Mouse (Mus musculus) thymus, postnatal 10 days (tissue): ENCODE results near the gene Adamtsl5.

Source experiments
- DNase-seq, 2 experiments: peaks; one replicate each; pipeline ENCODE4 v3.0.0; 2021; ENCODE audit warnings: low spot score in 2 of 2

Adamtsl5 gene

GRCm38 (mm10) chr10:80342305-80342748, 5.9 kb downstream of the Adamtsl5 start:
- no peak for DNase-seq

GRCm38 (mm10) chr10:80341491-80342304, 6.5 kb downstream of the Adamtsl5 start:
- DNase-seq = no peak

- DNase-seq = no peak
Measured at GRCm38 (mm10) chr10:80341026-80341425, 7.2 kb downstream of the Adamtsl5 start.

- DNase-seq = peak; percentile 59 to 85
Measured at GRCm38 (mm10) chr10:80339941-80340750, 8.1 kb downstream of the Adamtsl5 start.

- no peak for DNase-seq
Measured at GRCm38 (mm10) chr10:80336263-80336662, 11.9 kb downstream of the Adamtsl5 start.

GRCm38 (mm10) chr10:80332525-80332989, 15.7 kb downstream of the Adamtsl5 start:
- DNase-seq = no peak

GRCm38 (mm10) chr10:80331636-80332524, 16.3 kb downstream of the Adamtsl5 start:
- no peak for DNase-seq

- DNase-seq = no peak
Measured at GRCm38 (mm10) chr10:80330888-80331287, 17.3 kb downstream of the Adamtsl5 start.

GRCm38 (mm10) chr10:80330084-80330483, 18.1 kb downstream of the Adamtsl5 start:
- DNase-seq = no peak

- DNase-seq = peak; percentile 56 to 57
Measured at GRCm38 (mm10) chr10:80329273-80330081, 18.7 kb downstream of the Adamtsl5 start, which contains the start of the genes Pcsk4 and Reep6. Gene Pcsk4, minus strand, starts transcription at chr10:80329498. Gene Reep6, plus strand, starts transcription at chr10:80329953.

- no peak for DNase-seq
Measured at GRCm38 (mm10) chr10:80325045-80325444, 23.2 kb downstream of the Adamtsl5 start.

GRCm38 (mm10) chr10:80324120-80325037, 23.8 kb downstream of the Adamtsl5 start:
- DNase-seq = no peak

- peak; percentile 37 to 53 for DNase-seq
Measured at GRCm38 (mm10) chr10:80323261-80324119, 24.7 kb downstream of the Adamtsl5 start.

GRCm38 (mm10) chr10:80322811-80323211, 25.4 kb downstream of the Adamtsl5 start:
- DNase-seq = peak in 1 of 2 experiments; percentile 14

GRCm38 (mm10) chr10:80321670-80322581, 26.3 kb downstream of the Adamtsl5 start:
- peak in 1 of 2 experiments; percentile 9 for DNase-seq

- DNase-seq = no peak
Measured at GRCm38 (mm10) chr10:80321014-80321669, 27.1 kb downstream of the Adamtsl5 start.

- peak; percentile 85 to 88 for DNase-seq
Measured at GRCm38 (mm10) chr10:80320340-80320760, 27.9 kb downstream of the Adamtsl5 start, which contains the start of gene 2310011J03Rik. Gene 2310011J03Rik, minus strand, starts transcription at chr10:80320537.
